11 mouse cellular contexts compared by ENCODE assay signal in genomic region chr5:139947446-139947845, GRCm38 (mm10). TPM values are rescaled to one million over a fixed set of nuclear protein-coding genes. Genes with fewer than 3 reads are reported as not detected.
DNase-seq lines count a peak whose midpoint lies in the region; ATAC-seq and TF ChIP-seq lines count a peak whose summit lies in the region.
"Had no signal": no experiment of that assay in that cellular context is flagged by ENCODE, and none has a peak within 500 bp of the region (broad histone marks: within the 10 kb centered on the region; RNA-seq: fewer than 3 reads in every experiment).

No protein-coding gene starts in this region.

- H3K4me3 ChIP-seq in intestine, postnatal 0 days (ENCODE audit: low read depth, low read length) = no peak overlapping the region
- H3K4me3 ChIP-seq in intestine, embryonic 15.5 days (replicated peaks) = no peak overlapping the region
- no peak overlapping the region for H3K4me3 ChIP-seq in CH12.LX (replicated peaks in 1 of 3; ENCODE audit: low read depth in 2 of 3, low read length in 2 of 3, poor library complexity in 1 of 3)
- no peak overlapping the region for H3K4me3 ChIP-seq in hindbrain, embryonic 10.5 days

- H3K27ac ChIP-seq in intestine, postnatal 0 days (ENCODE audit: low read depth, low read length) = no peak overlapping the region
- no peak overlapping the region for H3K27ac ChIP-seq in intestine, embryonic 15.5 days
- H3K27ac ChIP-seq in CH12.LX (ENCODE audit: insufficient read depth, low read depth) = no peak overlapping the region
- no peak overlapping the region for H3K27ac ChIP-seq in hindbrain, embryonic 10.5 days

- dilution Hi-C loops in CH12.LX (cut with MboI; ENCODE audit: extremely low pct_ligation_motif_present, extremely low pct_unique_long_range_greater_than_20kb, low sequenced_read_pairs) = no loop called here

- in situ Hi-C loops in CH12.LX (cut with MboI; ENCODE audit: low pct_ligation_motif_present, low pct_unique_long_range_greater_than_20kb, low sequenced_read_pairs) = no loop called here

- no peaks in the 10 kb centered on the region for H3K4me1 ChIP-seq in intestine, postnatal 0 days (replicated peaks; ENCODE audit: control insufficient read depth, insufficient read depth, low read length)
- H3K4me1 ChIP-seq in intestine, embryonic 15.5 days (replicated peaks) = 0 out of 2 replicates have a peak, but pooled peaks cover 4% of the 10 kb centered on the region
- peaks cover 0 to 9% of the 10 kb centered on the region in 2 experiments; a peak in 2 of 4 replicates for H3K4me1 ChIP-seq in CH12.LX (ENCODE audit: control insufficient read depth in 1 of 2, insufficient read depth in 2 of 2)
- peaks cover 47% of the 10 kb centered on the region for H3K4me1 ChIP-seq in hindbrain, embryonic 10.5 days (replicated peaks)

- TF ChIP-seq POLR2A in CH12.LX (IDR thresholded peaks at IDR 0.05; ENCODE audit: low read depth, low read length) = no peak

- no peaks in the 10 kb centered on the region for H3K9me3 ChIP-seq in intestine, postnatal 0 days (ENCODE audit: control insufficient read depth)
- no peaks in the 10 kb centered on the region for H3K9me3 ChIP-seq in intestine, embryonic 15.5 days
- no peaks in the 10 kb centered on the region for H3K9me3 ChIP-seq in CH12.LX (replicated peaks; ENCODE audit: low read length)
- H3K9me3 ChIP-seq in hindbrain, embryonic 10.5 days = no peaks in the 10 kb centered on the region

- DNase-seq in 3T3-L1 (ENCODE audit: low read depth, low spot score) (peak; percentile 48), CH12.LX (ENCODE audit: extremely low read depth) (peak; percentile 62), MN1 (ENCODE audit: low spot score) (no peak)
- no peak for DNase-seq in testis, postnatal 14 days (ENCODE audit: low spot score)
- DNase-seq in hindbrain, embryonic 10.5 days (ENCODE audit: low spot score) = no peak
- DNase-seq: adrenal gland, postnatal 25 days; kidney, adult 9 months; left cerebral cortex, postnatal 4 days had no signal

- H3K4me2 ChIP-seq in intestine, postnatal 0 days (replicated peaks; ENCODE audit: low read depth) = no peak overlapping the region
- no peak overlapping the region for H3K4me2 ChIP-seq in intestine, embryonic 15.5 days (replicated peaks)
- no peak overlapping the region for H3K4me2 ChIP-seq in CH12.LX (ENCODE audit: insufficient read depth, low read depth, poor library complexity, severe bottlenecking)

- H3K79me2 ChIP-seq in CH12.LX (replicated peaks; ENCODE audit: control insufficient read depth, extremely low read depth, insufficient read depth, poor library complexity, severe bottlenecking) = no peaks in the 10 kb centered on the region

- WGBS in intestine, postnatal 0 days = 92% methylated on average over 5 of the region's 5 CpGs
- 91% methylated on average over 5 of the region's 5 CpGs for WGBS in intestine, embryonic 15.5 days
- 97% methylated on average over 5 of the region's 5 CpGs for WGBS in hindbrain, embryonic 10.5 days

- H3K9ac ChIP-seq in intestine, postnatal 0 days (ENCODE audit: low read depth, low read length) = no peak overlapping the region
- no peak overlapping the region for H3K9ac ChIP-seq in intestine, embryonic 15.5 days
- no peak overlapping the region for H3K9ac ChIP-seq in CH12.LX (ENCODE audit: insufficient read depth, low read depth)

- TF ChIP-seq CTCF in intestine, postnatal 0 days (IDR thresholded peaks at IDR 0.05; ENCODE audit: low read depth) = peak; percentile 73
- peak; percentile 78 to 94 for TF ChIP-seq CTCF in CH12.LX (conservative IDR thresholded peaks at IDR 0.05 in 1 of 2, IDR thresholded peaks at IDR 0.05 in 1 of 2; ENCODE audit: low read depth in 2 of 2, low read length in 2 of 2)

- peak; percentile 66 for TF ChIP-seq RAD21 in CH12.LX (IDR thresholded peaks at IDR 0.05; ENCODE audit: low read depth, low read length)

- TF ChIP-seq EP300 in CH12.LX (IDR thresholded peaks at IDR 0.05; ENCODE audit: low read length) = no peak

- no peak for ATAC-seq in intestine, postnatal 0 days
- ATAC-seq in intestine, embryonic 15.5 days = no peak
- ATAC-seq in erythroblast, adult 5-6 weeks (replicated peaks; ENCODE audit: low FRiP score, poor library complexity, severe bottlenecking) = peak; percentile 41

- no peaks in the 10 kb centered on the region for H3K27me3 ChIP-seq in intestine, postnatal 0 days (replicated peaks; ENCODE audit: control insufficient read depth, insufficient read depth, low read length)
- H3K27me3 ChIP-seq in intestine, embryonic 15.5 days (replicated peaks) = no peaks in the 10 kb centered on the region
- peaks cover 30% of the 10 kb centered on the region for H3K27me3 ChIP-seq in CH12.LX (replicated peaks)
- no peaks in the 10 kb centered on the region for H3K27me3 ChIP-seq in hindbrain, embryonic 10.5 days (ENCODE audit: insufficient read depth, poor library complexity, severe bottlenecking)

- H3K36me3 ChIP-seq in intestine, postnatal 0 days (ENCODE audit: control insufficient read depth, insufficient read depth) = no peaks in the 10 kb centered on the region
- H3K36me3 ChIP-seq in intestine, embryonic 15.5 days = no peaks in the 10 kb centered on the region
- no peaks in the 10 kb centered on the region for H3K36me3 ChIP-seq in CH12.LX (replicated peaks in 1 of 2; ENCODE audit: control insufficient read depth in 1 of 2, insufficient read depth in 1 of 2, low read length in 1 of 2)
- no peaks in the 10 kb centered on the region for H3K36me3 ChIP-seq in hindbrain, embryonic 10.5 days

TF ChIP-seq in CH12.LX, 34 proteins besides CTCF, POLR2A, EP300 and RAD21:
- TF ChIP-seq POLR2AphosphoS2 (IDR thresholded peaks at IDR 0.05; ENCODE audit: low read depth, low read length) = no peak
- peak; percentile 82 for TF ChIP-seq SMC3 (IDR thresholded peaks at IDR 0.05; ENCODE audit: low read depth, low read length)
- no peak for TF ChIP-seq HCFC1 (IDR thresholded peaks at IDR 0.05; ENCODE audit: low read depth, low read length)
- no peak for TF ChIP-seq MYC (IDR thresholded peaks at IDR 0.05; ENCODE audit: low read depth, low read length)
- TF ChIP-seq PAX5 (IDR thresholded peaks at IDR 0.05; ENCODE audit: low read length) = no peak
- no peak for TF ChIP-seq JUN (IDR thresholded peaks at IDR 0.05; ENCODE audit: insufficient read depth, low read depth, low read length)
- TF ChIP-seq BHLHE40 (IDR thresholded peaks at IDR 0.05; ENCODE audit: low read depth, low read length) = no peak
- TF ChIP-seq TCF12 (IDR thresholded peaks at IDR 0.05; ENCODE audit: low read depth, low read length) = no peak

RNA-seq across cellular contexts. Expression of gene Elfn1, which starts 39.7 kb away (rescaled TPM):
- polyA plus RNA-seq in intestine, postnatal 0 days (2015; fragmentation: Nextera tagmentation; extraction: Ambion mirVana) = 0.08 and 0.12 TPM in 2 replicates
- 0.19 and 0.20 TPM in 2 replicates for polyA plus RNA-seq in intestine, embryonic 15.5 days (2015; fragmentation: Nextera tagmentation; extraction: Ambion mirVana)
- total RNA-seq in CH12.LX (2012; rRNA removed) = 0.04 TPM in 1 of 2 replicates, not detected in the other
- not detected in 2 replicates for total RNA-seq in CH12.LX (2014; rRNA removed)
- polyA plus RNA-seq in CH12.LX (2012; ENCODE audit: insufficient read length, low read depth) = 0.06 TPM in 1 of 2 replicates, not detected in the other
- total RNA-seq in erythroblast, adult 5-6 weeks (2015; ENCODE audit: low replicate concordance) = not detected in 2 replicates
- not detected in 2 replicates for total RNA-seq in erythroblast, adult 5-6 weeks (2017; ENCODE audit: low replicate concordance)
- 0.31 and 2.6 TPM in 2 replicates for polyA plus RNA-seq in hindbrain, embryonic 10.5 days (2016; fragmentation: Nextera tagmentation; extraction: Ambion mirVana)

Comparison
In these comparisons a context has a peak if more than half of its experiments do, and no peak if none do; other contexts are left out.
1. DNase-seq: peak in 3T3-L1 (single experiment) and CH12.LX (single experiment); none in MN1 (single experiment), testis, postnatal 14 days (single experiment) and hindbrain, embryonic 10.5 days (single experiment).